Mouse (Mus musculus) kidney, adult 8-10 months (tissue): Measurements from ENCODE around the gene Serpine1.
"Not testable (repeated sequence)": the region's sequence is repeated elsewhere in the genome, so short reads cannot be mapped to it uniquely, and the experiment has no call there.

Experiments used
- DNase-seq, 2 experiments: peaks; one replicate each; pipeline ENCODE4 v3.0.0; 2022

Gene Serpine1

DNA sequence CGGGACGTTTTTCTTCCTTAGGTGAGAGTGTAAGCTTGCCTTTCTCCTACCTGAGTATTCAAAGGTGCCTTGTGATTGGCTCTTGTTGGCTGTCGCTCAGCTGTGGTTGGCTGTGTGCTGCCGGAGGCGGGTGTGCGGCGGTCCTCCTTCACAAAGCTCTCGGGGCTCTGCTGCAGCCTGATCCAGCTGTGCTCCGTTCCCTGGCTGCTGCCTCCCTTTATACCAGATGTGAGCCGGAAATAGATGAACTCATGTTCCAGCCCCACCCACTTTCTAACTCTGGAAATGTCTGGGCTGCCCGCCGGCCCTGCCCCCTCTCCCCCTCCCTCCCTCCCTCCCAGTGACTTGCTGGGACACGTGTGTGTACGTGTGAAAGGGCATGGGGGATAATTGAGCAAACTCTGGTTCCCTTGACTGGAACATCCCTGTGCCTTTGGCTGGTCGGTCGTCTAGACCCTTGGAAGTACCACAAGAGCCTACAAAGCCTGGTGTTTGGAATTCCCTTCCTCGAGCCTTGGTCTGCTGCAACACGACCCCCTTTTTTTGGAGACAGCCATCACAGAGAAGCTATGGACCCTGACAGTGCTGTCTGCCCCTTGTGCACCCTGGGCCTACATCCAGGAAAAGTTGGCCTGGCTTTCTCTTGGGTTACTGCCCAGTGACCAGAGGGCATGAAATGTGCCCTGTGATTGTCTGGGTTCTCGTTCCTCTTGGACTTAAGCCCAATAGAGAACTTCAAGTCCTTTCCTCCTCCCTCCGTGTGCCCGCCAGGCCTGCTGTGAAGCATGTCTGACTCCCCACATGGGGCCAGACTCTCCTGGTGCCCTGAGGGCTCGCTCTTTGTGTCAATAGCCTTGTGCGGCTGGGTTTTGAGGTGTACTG is at the start of gene Serpine1:
Gene Serpine1, minus strand, starts transcription at position 190 of the 882 bp plus-strand sequence.
- DNase-seq: peak; percentile 94 to 95

GRCm38 (mm10) chr5:137121280-137121679 is 49.2 kb upstream of the Serpine1 start:
- DNase-seq: no peak

GRCm38 (mm10) chr5:137118878-137119277 is 46.8 kb upstream of the Serpine1 start:
- DNase-seq: no peak

DNA sequence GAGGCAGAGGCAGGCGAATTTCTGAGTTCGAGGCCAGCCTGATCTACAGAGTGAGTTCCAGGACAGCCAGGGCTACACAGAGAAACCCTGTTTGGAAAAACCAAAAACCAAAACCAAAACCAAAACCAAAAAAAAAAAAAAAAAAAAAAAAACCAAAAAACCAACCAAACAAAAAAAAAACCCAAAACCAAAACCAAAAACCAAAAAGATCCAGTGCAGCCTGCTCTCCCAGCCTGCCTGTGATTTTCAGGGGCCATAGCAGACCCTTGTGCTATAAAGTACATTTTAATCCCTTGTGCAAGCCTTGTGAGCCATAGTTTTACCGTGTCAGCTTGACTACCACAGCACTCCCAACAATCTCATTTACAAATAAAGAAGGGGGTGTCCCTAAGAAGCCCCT is 45.9 kb upstream of the Serpine1 start:
- not testable (repeated sequence) for DNase-seq

GRCm38 (mm10) chr5:137116987-137117386 is 44.9 kb upstream of the Serpine1 start:
- DNase-seq: no peak

DNA sequence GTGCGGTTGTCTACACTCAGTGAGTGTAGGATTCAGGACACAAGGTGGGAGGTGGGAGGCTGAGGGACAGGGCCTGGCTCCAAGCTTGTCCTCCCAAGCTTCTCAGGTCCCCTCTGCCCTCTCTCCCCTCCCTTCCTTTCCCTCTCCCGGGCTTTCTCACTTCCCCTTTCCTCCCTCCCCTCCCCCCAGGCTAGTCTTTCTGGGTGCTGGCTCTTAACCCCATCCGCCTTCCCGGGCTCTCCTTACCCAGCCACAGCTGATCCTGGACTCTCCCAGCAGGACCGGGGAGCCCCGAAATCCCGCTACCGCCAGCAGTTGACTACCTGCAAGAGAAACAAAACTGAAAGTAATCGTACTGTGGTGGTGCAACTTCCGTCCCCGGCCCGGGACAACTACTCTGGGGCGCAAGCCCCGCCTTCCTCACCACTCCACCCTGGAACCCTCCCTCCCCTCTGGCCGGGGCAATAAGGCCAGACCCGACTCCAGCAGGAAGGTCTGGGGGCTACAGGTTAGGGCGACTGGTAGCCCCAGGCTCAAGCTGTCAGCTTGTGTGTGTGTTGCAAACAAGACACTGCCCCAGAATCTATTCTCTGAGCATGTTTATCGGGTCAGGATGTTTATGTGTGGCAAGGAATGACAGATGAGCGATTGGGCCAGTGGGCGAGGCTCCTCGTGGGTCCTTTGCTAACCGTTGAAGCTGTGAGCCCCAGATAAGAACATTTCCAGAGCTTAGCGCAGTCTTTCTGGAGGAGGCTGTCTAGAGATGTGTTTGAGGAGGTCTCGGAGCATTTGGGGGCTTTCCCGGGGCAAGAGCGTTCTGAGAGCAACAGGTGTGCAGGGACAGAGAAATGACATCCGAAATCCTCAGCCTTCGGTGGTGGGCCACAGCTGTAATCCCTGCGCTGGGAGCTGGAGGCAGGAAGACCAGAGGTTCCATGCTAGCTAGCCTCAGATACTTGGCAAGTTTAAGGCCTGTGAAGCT is 44.1 kb upstream of the Serpine1 start, which contains the start of gene Trim56:
Gene Trim56, minus strand, starts transcription at position 344 of the 982 bp plus-strand sequence.
- peak; percentile 80 to 84 for DNase-seq

- DNase-seq: no peak
Observed at GRCm38 (mm10) chr5:137114891-137115561, 43.0 kb upstream of the Serpine1 start.

DNA sequence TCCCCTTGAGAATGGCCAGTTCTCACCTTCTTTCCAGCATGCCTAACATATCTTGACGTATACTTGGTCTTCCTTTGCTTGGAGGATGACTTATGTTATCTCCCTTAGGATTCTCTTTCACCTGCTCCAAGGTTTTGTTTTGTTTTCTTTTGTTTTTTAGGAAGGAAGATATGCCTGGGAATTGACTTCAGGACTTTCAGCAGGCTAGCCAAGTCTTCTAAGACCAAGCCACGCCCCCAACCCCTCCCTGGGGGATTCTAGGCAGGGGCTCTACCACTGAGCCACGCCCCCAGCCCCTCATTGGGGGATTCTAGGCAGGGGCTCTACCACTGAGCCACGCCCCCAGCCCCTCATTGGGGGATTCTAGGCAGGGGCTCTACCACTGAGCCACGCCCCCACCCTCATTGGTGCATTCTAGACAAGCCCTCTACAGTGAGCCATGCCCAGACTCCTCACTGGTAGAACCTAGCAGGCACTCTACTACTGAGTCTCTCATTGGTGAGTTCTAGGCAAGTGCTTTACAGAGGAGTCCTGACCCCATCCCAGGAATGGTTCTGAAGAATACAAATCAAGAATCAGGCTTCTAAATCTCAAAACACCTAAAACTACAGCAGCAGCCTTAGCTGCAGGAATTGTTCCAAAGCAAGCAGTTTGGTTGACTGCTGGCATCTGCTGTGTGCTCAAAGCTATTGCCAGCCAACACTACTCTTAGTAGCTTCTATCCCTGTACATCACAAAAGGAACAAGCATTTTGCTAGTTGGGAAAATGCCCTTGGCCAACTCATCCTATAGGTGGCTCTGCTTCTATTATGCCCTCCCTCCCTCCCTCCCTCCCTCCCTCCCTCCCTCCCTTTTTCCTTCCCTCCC is 39.7 kb upstream of the Serpine1 start:
- no peak for DNase-seq

GRCm38 (mm10) chr5:137110863-137111262 is 38.8 kb upstream of the Serpine1 start:
- no peak for DNase-seq

GRCm38 (mm10) chr5:137109941-137110593 is 38.0 kb upstream of the Serpine1 start:
- peak in 1 of 2 experiments; percentile 39 for DNase-seq

- no peak for DNase-seq
Observed at GRCm38 (mm10) chr5:137108111-137108510, 36.0 kb upstream of the Serpine1 start.

DNA sequence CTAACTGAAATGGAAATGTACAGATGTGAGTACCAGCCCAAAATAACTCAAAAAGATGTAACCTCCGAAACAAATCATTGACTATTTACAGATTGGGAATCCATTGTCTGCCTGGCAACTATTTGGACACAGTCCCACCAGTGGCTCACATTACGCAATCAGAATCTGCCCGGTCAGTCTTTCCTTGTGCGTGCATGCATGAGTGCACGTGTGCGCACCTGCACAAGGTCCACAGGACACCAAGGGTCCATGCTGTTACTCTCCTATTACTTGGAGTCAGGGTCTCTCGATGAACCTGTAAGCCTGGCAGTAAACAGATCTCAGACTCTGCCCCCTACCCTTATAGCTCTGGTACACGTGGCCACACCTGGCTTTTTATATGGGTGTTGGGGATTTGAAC is 35.6 kb upstream of the Serpine1 start:
- peak; percentile 70 to 82 for DNase-seq

DNA sequence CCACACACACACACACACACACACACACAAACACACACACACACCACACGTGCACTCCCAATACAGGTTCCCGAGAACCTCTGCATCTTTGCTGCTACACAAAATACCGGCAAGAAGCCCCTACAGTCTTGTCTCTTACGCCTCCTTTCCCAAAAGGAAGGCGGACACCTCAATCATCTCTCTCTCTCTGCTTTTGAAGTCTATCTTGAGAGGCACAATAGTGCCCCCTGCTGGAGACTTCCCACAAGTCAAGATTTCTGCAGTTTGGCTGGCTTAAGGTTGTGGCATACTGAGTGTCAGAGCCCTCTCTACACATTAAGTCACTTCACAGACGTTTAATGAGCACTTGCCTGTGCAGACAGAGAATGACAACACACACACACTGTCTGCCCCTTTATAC is 35.0 kb upstream of the Serpine1 start:
- peak; percentile 63 to 90 for DNase-seq

DNA sequence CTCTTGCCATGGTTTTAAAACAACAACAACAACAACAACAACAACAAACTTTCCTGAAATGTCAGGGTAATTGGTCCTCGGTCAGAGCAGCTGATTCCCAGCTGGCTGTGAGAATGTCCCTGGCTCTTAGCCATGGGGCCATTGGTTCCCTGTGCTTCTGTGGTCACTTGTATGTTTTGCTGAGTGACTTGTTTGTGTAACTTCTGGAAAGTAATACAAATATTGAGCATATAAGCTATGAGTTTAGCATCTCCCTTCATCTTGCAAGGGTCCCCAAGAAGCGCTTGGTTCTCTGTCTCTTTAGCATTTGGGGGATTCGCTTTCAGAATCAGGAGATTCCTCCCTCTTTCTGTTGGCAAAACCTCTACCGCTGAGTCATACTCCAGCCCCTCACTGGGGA is 34.4 kb upstream of the Serpine1 start:
- DNase-seq: no peak

GRCm38 (mm10) chr5:137103969-137104368 is 31.9 kb upstream of the Serpine1 start:
- DNase-seq: no peak

- no peak for DNase-seq
Observed at GRCm38 (mm10) chr5:137102575-137103522, 30.8 kb upstream of the Serpine1 start.

DNA sequence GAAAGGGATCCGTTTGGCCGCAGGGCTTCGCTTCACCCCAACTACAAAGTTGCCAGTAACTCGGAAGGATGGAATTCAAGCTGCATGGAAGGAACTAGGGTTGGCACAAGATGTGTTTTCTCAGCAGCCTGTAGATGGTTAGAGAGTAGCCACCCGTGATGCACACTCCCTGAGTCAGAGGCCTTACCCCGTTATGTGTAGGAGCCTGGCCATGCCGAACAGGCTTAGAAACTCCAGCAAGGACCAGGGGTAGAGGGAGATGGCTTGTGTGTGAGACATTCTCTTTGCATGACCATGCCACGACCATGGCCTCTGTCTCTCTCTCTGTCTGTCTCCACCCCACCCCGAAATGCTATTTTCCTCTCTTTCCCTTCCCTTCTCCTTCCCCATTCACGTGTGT is 30.0 kb upstream of the Serpine1 start:
- DNase-seq: no peak

DNA sequence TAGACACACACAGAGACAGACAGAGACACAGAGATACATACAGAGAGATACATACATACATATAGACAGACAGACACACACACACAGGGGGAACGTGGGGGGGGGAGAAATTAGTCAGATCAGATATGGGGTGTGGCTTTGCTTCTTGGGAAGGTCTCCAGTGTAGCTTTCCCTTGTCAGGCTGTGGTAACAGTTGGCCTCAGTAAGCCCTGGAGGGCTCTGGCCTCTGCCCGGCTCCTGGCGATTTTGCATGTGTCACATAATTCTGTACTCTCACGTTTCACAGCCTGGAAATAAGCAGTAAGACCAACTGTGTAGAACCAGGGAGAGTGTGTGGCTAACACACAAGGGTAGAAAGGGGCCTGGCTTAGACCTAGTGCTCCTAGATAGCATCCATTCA is 28.6 kb upstream of the Serpine1 start:
- no peak for DNase-seq

GRCm38 (mm10) chr5:137098418-137098817 is 26.4 kb upstream of the Serpine1 start:
- DNase-seq: no peak

GRCm38 (mm10) chr5:137096037-137096436 is 24.0 kb upstream of the Serpine1 start:
- peak; percentile 54 to 60 for DNase-seq
